Mouse (Mus musculus) mesoderm, embryonic 11.5 days (tissue): ENCODE data around the gene Amot.

Experiments
- DNase-seq: peaks from one replicate; pipeline ENCODE4 v3.0.0-alpha.2; 2012; ENCODE audit warnings: low read depth, low spot score

The Amot gene

DNA sequence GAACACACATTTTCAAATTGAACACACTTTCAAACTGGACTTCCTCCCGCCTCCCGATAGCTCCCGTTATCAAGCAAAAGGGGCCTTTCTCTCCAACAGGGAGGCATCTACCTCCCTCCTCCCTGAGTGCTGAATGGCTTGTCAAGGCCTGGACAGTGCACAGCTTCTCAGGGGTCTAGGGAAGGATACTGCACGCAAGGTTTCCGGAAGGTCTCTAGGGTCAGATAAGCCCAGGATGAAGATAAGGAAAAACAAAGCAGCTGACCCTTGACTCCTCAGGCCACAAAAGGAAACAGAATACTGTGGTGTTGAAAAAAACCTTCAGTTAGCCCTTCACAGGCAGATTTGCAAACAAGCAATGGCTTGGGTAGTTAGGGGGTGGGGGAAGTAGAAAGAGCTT, 22.6 kb downstream of the Amot start:
- DNase-seq, result no peak

DNA sequence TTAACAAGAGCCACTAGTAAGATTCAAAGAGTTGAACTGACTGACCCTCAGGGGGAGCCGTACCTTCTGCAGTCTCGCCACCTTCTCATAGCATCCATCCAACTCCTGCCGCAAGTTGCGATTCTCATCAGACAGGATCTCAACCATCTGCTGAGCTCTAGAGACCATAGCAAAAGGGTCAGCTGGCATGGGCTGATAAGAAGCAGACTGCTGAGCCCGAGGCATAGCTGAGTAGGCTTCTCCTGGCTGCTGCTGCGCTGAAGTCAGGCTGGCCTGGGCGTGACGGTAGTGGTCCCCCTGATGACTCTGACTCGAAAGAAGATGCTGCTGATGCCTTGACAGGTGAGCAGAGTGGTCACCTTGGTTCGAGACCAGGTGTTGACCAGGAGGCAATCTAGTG, 25.0 kb downstream of the Amot start:
- DNase-seq, result no peak

DNA sequence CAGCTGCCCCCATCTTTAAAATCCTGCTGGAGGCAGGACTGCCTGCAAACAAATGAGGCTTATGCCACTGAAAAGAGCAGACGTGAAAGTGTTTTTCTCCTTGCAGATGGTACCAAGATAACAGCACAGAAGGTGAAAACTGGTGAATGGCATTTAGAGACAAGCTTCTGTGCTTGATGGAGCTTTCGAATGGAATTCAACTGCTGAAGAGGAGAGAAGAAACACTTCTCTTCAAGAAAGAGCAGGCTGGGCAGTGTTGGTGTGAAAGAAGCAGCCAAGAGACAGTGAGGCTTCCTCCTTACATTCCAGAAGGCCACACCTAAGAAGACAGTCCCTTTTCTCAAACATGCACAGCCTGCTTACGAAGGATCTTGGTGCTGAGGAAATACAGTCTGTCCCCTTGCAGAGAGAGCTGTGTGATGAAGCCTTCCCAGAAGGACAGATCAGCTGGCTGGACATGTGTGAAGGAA, 27.2 kb downstream of the Amot start:
- DNase-seq, result no peak

DNA sequence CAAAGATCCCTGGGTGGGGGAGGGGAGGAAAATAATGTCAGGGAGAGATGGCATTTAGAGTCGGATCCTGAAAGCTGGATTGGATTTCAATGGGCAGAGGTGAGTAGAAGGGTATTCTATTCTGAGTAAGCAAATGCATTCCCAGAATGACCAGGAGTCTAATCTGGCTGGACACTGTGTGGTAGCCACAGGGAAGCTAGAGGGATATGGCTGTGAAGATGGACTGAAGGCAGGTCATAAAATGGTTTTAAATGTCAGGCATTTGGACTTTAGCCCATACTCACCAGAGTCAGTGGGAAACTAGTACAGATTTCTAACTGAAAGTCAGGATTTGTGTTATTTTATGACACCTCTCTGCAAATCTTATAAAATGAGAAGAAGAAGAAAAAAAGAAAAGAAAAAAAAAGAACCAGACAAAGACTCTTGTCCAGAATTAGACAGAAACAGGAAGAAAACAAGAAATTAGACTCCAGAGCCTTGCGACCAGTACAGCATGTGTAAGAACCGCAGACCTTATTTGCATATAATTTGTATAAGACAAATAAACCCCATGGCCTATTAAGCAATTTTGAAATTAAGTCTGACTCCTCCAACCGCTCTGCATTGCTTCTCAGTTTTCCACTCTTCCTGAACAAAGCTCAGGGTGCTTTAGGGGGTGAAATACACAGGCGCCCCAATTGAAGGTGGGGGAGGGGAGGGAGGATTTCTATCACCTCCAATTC, 27.8 kb downstream of the Amot start:
- no peak for DNase-seq

DNA sequence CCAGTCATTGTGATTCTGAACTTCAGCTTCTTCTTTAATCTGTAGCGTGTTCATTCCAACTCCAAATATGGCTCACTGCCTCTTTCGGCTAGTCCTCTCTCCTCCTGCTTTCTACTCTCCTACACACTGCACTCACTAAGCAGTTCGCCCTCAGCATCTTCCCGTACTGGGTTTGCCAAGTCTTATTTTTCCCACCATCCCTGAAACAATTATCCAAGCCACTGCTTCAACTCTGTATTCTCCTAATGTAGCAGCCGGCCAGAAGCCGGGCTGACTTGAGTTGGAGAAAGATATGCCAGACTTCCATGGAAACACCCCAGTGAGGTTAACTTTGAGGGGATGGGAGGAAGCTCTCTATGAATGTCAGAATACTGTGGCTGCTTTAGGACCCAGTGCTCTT, 36.7 kb downstream of the Amot start:
- no peak for DNase-seq

DNA sequence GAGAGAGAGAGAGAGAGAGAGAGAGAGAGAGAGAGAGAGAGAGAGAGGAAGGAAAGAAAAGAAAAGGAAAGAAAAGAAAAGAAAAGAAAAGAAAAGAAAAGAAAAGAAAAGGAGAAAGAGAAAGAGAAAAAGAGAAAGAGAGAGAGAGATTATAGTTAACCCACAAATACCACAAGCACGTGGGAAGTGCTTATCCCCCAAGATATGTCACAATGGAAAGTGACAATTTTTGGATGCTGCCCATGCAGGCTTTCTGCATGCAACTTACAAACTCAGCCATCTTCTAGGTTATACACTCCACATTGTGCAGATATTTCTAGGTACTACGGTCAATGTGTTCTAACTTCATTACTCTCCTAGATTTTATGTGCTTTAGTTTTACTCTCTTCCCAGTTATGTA, 41.5 kb downstream of the Amot start:
- DNase-seq, result no peak

DNA sequence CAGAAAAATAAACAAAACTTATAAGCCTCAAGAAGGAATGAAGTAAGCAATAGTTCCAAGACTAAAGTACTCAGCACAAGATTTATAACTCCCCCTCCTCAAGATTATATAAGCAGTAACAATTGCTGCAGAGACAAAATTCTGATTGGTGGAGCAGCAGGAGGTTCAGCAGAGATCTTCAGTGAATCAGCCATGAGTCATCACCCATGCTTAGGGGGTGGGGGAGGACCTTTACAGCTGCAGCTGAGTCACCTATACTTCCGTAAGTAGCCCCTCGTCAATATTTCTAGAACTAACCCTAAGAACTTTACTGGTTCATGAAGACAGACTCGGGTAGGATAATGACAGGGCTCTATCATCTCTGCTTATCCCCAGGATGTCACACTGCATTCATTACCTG, 43.6 kb downstream of the Amot start:
- DNase-seq, result no peak

DNA sequence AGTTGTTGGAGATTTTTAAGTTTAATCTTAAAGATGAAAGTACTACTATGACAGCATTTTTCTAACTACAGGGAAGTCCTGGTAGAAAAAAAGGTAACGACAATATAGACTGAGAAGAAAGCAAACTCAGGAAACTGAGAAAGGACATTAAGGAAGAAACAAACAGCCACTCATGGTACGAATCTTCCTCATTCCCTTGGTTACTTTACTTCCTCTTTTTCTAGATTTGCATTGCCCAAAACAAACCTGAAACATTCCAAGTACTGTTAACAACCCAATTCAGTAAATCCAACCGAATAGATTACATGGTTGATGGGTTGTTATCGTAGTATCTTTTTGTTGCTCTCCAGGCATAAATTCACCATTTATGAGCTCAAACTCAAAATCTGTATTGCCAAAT, 48.7 kb downstream of the Amot start:
- no peak for DNase-seq

DNA sequence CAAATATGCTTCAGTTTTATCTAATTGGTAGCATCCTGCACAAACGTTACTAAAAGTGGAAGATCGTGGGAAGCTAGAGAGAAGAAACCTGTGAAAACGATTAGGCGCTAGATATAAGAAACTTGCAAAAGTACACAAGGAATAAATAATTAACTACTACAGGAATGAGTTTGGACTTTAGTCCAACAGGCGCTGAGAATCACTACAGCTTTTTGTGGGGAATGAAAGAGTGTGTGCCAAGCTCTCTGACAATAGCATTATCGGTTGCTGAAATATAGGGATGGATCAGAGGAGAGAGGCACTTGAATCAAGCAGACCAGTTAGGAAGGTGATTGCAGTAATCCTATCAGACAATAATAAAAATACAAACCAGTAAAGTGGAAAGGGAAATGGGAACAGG, 49.4 kb downstream of the Amot start:
- no peak for DNase-seq

DNA sequence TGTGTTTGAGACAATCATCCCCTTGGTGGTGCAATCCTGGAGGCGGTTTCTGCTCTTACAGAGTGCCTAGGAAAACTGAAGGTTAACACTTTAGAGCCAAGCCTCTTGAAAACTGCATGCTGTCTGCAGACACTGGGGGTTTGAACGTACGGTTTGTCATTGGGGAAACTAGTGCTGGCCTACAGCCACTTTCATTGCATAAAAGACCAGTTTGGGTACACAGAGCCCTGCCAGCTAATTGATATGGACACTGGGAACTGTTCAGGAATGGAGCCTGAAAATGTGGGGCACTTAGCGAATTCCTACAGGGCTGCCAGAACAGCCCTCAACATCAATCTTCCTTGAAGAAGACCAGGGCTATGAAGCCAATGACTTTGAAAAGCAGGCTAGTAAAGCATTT, 50.2 kb downstream of the Amot start:
- DNase-seq, result no peak

DNA sequence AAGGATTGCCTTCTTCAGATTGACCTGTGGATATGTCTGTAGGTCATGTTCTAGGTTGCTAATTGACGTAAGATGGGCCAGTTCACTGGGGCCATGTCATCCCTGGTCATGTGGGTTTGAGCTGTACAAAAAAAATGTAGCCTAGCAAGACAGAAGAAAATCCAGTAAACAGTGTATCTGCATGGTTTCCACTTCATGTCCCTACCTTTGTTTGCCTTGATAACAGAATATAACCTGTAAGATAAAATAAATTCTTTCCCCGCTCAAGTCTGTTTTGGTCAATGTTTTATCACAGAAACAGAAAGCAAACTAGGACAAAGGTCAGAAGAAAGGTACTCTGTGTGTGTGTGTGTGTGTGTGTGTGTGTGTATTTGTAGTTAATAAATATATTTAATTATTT, 63.5 kb downstream of the Amot start:
- no peak for DNase-seq

DNA sequence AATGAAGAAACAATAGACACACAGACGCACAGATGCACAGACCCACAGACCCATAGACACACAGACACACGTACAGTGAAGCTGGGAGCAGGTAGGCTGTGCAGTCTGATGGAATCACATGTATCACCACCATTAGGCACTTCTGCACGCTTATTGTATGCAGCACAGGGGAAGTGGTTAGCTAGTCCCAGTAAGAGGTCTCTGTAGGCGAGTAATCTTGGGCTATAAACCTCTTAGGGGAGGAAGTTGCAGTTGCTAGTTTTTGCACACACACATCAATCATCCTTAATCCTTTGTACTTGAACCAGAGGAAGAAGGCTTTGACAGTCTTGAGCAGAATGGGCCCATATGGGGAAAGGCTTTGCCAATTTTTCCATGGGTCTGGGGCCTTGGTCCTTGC, 71.3 kb downstream of the Amot start:
- no peak for DNase-seq

DNA sequence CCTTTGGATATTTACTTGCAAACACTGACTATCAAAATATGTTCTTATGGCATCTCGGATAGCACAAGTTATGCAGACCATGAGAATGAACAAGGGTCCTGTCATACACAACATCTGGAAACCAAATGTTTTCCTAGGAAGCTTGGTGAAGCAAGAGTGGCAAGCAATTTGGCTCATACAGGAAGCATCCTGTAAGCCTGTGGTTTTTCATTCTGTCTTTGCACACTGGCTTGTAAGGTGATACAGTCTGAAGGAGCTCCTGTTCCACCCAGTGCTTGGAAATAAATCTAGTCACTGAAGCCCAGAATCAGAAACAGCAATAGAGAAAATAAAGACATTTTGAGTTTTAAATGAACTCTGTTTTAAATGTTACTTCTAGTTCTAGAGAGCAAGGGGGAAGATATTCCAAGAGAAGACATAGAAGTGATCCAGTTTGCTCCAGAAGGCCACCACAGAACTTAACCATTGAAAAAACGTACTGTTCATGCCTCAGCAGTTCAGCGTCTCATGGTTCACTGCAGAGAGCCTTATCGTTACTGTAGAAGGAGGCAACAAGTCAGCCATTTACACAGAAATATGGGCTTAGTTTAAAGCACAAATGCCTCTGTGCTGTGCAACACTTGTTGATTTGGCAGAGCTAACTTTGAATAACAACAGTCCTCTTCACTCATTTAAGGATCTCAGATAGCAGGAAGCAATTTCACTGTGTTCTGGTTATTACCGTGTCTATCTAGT, 74.0 kb downstream of the Amot start:
- peak; percentile 22 for DNase-seq

DNA sequence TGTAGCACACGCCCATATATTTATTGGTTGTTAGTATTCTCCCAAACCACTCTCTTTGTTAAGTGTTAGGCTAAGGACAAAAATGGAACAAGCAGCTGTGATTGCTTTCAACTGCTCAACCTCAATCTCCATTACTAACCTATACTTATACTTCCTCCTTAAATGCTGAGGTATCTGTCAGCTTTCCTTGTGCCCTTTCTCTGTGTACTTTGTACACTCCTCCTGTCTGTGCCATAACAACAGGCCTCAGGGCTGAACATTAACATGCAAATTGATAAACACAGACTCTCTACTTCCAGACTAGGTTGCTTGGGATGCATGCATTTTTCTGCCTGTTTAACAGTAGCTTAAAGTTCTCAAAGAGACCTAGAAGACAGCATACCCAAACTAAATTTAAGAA, 76.2 kb downstream of the Amot start:
- no peak for DNase-seq

DNA sequence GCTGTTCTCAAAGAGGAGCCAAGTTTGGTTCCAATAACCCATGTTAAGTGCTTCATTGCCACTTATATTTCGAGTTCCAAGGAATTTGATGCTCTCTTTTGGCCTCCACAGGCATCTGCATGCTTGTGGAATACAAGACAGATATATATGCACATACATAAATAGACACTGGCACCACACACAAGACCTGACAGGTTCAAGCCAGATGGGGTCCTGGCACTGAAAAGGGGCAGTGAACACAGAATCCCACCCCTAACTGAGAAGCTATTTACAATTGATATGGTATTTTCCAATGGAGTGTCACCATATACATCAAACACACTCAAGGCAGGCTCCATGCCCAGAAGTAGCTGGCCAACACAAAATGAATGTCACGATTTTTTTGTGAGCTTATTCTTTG, 81.0 kb downstream of the Amot start:
- DNase-seq, result no peak

DNA sequence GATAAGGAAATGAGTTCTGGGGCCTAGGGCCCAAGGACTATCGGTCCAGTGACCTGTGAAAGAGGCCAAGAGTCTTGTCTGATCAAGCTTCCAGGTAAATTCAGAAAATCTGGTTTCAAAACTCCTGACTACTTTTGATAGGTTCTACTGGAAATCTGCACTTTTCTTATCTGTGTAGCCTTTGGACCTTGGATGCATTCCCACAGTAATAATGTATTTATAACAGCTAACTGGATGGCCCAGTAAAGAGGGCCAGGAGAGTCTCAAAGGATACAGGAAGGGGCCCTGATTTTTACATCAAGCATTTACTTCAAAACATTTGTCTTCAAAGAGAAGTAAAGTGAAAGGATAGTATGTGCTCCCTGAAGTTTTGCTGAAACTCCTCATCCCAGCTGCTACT, 90.7 kb downstream of the Amot start:
- DNase-seq, result no peak

DNA sequence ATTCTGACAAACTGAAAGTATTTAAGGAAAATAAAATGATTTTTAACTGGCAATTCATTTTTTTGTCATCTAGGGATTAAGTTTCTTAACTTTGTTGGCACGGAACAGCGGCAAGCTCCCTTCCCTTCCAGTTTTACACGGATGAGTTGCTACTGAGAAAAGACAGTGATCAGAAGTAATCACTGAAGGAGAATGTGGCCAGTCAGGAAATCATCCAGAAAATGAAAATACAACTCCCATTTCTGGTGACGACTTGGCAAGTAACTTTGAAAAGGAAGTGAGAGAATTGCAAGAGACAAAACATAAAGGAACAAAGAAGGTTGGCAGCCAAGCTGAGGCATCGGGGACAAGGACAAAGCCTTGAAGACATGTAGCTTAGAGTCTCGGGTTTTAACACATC, 93.6 kb downstream of the Amot start:
- no peak for DNase-seq

DNA sequence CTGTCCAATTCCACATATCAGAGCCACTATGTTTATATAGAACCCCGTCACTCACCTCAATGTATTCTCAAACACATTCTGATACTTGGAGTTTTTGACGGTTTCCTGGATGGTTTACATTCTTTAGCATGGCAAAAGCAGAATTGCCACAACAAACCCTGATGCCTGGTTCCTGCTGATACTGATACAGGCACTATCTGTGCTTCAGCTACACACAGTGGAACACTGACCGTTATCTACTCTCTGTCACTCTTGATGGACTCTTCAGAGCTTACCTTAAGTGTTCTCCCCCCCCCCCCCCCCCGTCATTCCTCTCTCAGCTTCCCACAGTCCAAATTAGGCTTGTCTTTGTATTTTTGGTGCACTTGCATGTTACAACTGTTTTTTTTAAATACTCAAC, 98.9 kb downstream of the Amot start:
- no peak for DNase-seq

DNA sequence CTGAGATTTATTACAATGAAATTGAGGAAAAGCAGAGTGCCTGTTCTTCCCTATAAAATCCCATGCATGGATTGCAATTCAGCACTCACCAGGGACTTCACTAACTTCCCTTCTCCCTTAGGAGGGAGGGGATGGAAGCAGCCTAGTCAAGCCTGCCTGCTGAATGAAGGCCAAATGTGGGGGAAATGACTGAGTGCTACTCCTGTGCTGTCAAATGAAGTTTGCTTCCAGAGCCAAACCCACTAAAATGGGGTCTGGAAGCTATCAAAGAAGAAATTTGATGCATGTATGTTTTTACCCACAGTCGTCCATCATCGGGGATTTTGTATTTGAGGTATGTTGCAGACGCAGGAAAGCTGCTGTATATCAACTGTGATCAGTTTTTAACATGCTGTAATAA, 103.1 kb downstream of the Amot start:
- DNase-seq, result peak; percentile 39

DNA sequence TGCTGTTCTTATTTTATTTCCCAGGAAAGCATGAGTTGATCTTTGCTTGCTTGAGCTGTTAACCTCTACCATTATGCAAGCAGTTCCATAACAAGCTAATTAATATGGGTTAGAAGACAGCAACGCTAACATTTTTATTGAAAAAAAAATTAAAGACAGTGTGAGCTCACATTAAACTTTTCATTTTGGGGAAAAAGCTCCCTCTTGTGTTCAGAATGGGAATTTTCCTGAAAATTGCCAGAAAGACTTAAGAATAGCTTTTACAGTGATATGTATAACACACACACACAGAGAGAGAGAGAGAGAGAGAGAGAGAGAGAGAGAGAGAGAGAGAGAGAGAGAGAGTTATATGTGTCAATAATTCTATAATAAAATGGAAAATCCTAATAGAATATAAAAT, 105.7 kb downstream of the Amot start:
- DNase-seq, result peak; percentile 25
